Mouse (Mus musculus) CD4-positive, CD25-positive, alpha-beta regulatory T cell, adult 2 months (primary cell): ENCODE measurements around the gene 4930402H24Rik.
A peak's percentile ranks its signal among the peaks of the same experiment; 100 is the strongest.

ENCODE experiments used
- DNase-seq: peaks from one replicate; pipeline ENCODE4 v3.0.0-alpha.2; 2012; ENCODE audit warnings: low read depth, low spot score

Gene 4930402H24Rik

DNA sequence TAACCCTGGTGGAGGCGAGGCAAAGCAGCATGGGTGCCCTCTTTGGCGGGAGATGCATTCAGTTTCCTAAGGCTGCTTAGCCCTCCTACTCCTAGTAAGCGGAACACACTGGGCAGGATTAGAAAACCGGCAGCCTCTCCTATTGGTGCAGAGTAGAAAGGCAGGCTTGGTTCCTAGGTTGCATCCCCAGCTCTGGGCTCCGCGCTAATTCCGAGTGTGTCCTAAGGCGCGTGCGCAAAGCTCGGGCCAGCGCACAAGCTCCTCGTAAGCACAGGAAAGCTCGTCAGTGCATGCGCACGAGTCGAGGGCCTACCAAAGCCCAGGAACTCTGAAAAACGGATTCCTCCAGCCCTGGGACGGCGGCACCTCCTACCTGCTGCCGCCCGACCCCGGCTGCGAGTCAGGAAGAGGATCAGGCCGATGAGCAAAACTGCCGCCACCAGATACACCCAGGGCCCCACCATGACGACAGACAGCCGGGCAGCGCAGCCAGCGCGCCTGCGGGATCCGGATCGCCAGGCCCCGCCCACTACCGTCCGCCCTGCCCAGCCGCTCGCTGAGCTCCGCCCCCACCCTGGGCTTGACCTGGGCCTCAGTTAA lies 242.0 kb downstream of the 4930402H24Rik start, which contains the start of gene Ddrgk1:
Ddrgk1 (minus strand) TSS at position 558 of the 600 bp plus-strand sequence.
- DNase-seq, result peak; percentile 94

DNA sequence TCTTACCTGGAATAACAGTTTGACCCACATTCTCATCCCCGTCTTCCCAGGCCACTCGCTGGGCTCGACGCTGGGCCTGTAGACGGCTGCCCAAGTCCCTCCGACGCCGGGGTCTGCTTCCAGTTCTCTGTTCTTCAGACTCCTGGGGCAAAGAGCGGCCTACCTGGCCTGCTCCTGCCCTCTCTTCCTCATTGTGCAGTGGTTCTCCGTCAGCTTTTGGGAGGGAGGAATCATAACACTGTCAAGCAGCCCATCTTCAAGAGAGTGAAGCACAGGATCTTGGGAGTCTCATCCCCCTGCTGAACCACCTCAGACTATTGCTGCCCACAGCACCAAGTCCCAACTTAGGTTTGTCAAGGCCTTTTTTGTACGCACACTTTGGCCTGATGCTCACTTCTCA lies 242.9 kb downstream of the 4930402H24Rik start:
- no peak for DNase-seq

DNA sequence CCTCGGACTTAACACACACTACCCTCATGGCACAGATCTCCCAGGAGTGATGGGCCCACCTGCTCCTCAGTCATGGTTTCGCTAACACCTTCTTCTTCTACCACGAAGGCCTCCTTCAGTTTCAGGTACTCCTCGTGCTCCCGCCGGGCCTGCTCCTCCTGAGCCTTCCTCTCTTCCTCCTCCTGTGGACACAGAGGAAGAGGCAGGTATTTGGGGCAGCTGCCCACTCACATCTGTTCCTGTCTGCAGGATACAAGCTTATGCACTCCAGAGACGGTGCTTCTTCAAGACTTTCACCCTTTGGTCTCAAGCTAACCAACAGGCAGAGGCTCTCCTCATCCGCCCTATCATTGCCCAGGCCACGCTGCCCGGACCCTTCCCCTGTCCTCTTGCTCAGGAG lies 247.7 kb downstream of the 4930402H24Rik start:
- DNase-seq, result no peak

DNA sequence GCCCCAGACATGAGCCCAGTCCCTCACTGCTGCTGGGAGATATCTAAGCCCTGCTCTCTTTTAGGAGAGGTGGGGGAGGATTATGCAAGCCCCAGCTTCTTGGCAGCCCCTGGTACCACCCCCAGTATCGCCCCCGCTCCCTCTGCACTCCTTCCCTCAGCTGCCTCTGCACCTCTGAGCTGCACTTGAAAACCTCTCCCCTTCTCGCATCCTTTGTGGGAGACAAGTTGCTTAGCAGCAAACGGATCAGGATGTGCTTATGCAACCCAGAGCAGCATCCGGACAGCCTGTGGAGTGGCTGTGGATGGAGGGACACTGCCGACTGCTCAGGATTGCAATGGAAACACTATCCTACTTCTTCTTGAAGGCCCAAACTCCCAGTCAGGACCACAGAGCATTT lies 248.7 kb downstream of the 4930402H24Rik start:
- no peak for DNase-seq

DNA sequence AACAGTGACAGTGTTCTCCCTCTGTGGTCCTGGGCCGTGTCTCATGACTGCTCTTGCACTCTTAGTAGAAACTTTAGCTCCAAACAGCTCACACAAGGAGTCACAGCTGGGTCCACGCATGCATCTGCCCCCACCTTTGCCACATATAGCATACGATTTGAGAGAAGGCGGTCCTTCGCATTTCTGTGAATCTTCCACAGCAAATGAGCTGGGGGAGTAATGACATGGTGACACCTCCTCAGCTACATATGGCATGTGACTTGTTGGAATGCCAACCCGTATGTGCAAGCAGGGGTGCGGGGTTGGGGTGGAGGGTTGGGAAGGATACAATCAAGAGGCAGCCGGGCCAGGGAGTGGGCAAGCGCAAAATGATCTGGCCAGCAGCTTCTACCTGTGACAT lies 249.7 kb downstream of the 4930402H24Rik start:
- DNase-seq, result no peak
